Mouse (Mus musculus) C2C12 (cell line): ENCODE data around the gene Zfp335.

ENCODE experiments used
- CEBPB ChIP-seq: IDR thresholded peaks from one replicate; pipeline ENCODE4 v1.6.1; 2011; ENCODE audit warnings: low read depth, mild to moderate bottlenecking, control low read depth, moderate library complexity
- CTCF ChIP-seq: IDR thresholded peaks from one replicate; pipeline ENCODE4 v1.5.1; 2011; ENCODE audit not compliant: control insufficient read depth, insufficient read depth, insufficient read length
- FOSL1 ChIP-seq: IDR thresholded peaks from one replicate; pipeline ENCODE4 v1.8.0; 2011; ENCODE audit warnings: mild to moderate bottlenecking, low read length; ENCODE audit not compliant: poor library complexity, insufficient read depth, severe bottlenecking
- MAX ChIP-seq: IDR thresholded peaks from one replicate; pipeline ENCODE4 v1.6.1; 2011; ENCODE audit warnings: mild to moderate bottlenecking, control low read depth
- MYOD1 ChIP-seq: IDR thresholded peaks from one replicate; pipeline ENCODE4 v1.6.1; 2011; ENCODE audit warnings: low read depth; ENCODE audit not compliant: control insufficient read depth, insufficient read length
- MYOG ChIP-seq: IDR thresholded peaks from one replicate; pipeline ENCODE4 v1.6.1; 2011; ENCODE audit not compliant: control insufficient read depth, insufficient read length; ENCODE audit errors: extremely low read depth
- USF1 ChIP-seq: IDR thresholded peaks from one replicate; pipeline ENCODE4 v1.6.1; 2011; ENCODE audit warnings: low read depth, mild to moderate bottlenecking, control low read depth, moderate library complexity

- TF ChIP-seq CTCF (no peak), MYOD1 (no peak), MAX (no peak), CEBPB (no peak), USF1 (no peak), MYOG (no peak), FOSL1 (no peak)
Measured at GRCm38 (mm10) chr2:164921984-164922383, 10.4 kb upstream of the Zfp335 start.
